Mouse (Mus musculus) adrenal gland, postnatal 0 days (tissue): ENCODE data around the gene Ifna7. TPM values are rescaled to one million over a fixed set of nuclear protein-coding genes. Genes with fewer than 3 reads are reported as not detected.

ENCODE experiments used
- polyA plus RNA-seq: library from polyadenylated mRNA; unstranded; fragments of >200 nt; fragmentation: Nextera tagmentation; extraction: Ambion mirVana; gene quantifications from 2 replicates; pipeline ENCODE4 v1.2.1, GENCODE M21; 2015

Gene Ifna7
- polyA plus RNA-seq: not detected in 2 replicates

DNA sequence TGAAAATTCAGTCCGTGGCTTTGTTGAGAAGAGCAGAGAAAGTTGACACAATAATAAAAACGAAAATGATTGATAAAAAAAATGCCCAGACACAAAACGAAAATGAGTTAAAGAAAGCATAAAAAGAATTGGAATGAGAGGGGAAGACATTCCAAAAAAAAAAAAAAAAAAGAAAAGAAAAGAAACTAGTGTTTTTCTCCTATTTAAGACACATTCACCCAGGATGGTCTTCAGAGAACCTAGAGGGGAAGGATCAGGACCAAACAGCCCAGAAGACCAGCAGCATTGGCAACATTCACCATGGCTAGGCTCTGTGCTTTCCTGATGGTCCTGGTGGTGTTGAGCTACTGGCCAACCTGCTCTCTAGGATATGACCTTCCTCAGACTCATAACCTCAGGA is at the start of gene Ifna7:
Ifna7 (plus strand) TSS at position 301 of the 400 bp plus-strand sequence.

DNA sequence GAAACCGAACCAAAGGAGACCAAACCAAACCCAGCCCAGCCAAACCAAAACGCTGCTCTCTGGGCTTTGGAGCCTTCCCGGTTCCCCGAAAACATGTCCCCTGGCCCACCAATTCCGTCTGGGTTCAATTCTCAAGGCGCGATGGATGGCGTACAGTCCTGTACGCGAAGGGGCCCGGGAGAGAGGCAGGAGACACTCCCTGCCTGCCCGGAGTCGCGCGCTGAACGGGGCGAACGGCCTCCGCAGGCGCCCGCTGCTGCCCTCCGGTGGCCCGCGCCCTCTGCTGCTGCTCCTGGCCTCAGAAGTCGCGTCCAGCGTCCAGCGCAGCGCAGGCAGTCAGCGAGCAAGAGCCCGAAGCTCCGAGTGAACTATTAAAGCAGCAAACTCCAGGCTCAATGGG is 42.5 kb upstream of the Ifna7 start, which contains the start of gene Gm13290:
Gm13290 (plus strand) TSS at position 301 of the 400 bp plus-strand sequence.

DNA sequence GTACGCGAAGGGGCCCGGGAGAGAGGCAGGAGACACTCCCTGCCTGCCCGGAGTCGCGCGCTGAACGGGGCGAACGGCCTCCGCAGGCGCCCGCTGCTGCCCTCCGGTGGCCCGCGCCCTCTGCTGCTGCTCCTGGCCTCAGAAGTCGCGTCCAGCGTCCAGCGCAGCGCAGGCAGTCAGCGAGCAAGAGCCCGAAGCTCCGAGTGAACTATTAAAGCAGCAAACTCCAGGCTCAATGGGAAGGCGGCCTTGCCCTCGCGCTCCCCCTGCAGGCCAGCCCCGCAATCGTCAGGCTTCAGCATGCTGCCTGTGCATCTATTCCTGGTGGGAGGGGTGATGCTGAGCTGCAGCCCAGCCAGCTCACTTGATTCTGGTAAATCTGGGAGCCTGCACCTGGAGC is 39.4 kb upstream of the Ifna7 start, which contains the start of gene Gm13289:
Gm13289 (plus strand) TSS at position 301 of the 400 bp plus-strand sequence.

DNA sequence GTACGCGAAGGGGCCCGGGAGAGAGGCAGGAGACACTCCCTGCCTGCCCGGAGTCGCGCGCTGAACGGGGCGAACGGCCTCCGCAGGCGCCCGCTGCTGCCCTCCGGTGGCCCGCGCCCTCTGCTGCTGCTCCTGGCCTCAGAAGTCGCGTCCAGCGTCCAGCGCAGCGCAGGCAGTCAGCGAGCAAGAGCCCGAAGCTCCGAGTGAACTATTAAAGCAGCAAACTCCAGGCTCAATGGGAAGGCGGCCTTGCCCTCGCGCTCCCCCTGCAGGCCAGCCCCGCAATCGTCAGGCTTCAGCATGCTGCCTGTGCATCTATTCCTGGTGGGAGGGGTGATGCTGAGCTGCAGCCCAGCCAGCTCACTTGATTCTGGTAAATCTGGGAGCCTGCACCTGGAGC is 36.5 kb upstream of the Ifna7 start, which contains the start of gene Gm13272:
Gm13272 (plus strand) TSS at position 301 of the 400 bp plus-strand sequence.

DNA sequence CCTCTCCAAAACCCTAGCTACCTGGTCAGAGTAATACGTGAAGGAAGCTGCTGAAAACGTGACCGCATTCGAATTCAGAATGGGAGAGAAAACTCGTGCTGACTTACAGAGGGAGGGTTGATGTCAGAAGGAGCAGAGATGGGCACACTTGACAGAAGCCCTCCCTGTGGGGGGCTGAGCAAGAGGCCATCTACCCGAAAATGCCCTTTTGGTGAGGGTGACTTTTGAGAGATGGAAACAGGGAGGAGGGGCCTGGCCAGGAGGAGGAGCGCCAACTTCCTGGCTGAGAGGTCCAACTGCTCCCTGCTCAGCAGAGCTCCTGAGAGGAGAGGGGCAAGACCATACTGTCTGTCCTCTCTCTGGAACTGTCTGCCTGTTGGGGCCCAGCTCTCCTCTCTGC is 34.2 kb upstream of the Ifna7 start, which contains the start of gene Ifnz:
Ifnz (plus strand) TSS at position 301 of the 400 bp plus-strand sequence.

DNA sequence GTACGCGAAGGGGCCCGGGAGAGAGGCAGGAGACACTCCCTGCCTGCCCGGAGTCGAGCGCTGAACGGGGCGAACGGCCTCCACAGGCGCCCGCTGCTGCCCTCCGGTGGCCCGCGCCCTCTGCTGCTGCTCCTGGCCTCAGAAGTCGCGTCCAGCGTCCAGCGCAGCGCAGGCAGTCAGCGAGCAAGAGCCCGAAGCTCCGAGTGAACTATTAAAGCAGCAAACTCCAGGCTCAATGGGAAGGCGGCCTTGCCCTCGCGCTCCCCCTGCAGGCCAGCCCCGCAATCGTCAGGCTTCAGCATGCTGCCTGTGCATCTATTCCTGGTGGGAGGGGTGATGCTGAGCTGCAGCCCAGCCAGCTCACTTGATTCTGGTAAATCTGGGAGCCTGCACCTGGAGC is 30.6 kb upstream of the Ifna7 start, which contains the start of gene Gm13276:
Gm13276 (plus strand) TSS at position 301 of the 400 bp plus-strand sequence.

DNA sequence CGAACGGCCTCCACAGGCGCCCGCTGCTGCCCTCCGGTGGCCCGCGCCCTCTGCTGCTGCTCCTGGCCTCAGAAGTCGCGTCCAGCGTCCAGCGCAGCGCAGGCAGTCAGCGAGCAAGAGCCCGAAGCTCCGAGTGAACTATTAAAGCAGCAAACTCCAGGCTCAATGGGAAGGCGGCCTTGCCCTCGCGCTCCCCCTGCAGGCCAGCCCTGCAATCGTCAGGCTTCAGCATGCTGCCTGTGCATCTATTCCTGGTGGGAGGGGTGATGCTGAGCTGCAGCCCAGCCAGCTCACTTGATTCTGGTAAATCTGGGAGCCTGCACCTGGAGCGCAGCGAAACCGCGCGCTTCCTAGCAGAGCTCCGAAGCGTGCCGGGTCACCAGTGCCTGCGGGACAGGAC is 27.6 kb upstream of the Ifna7 start, which contains the start of gene Gm13277:
Gm13277 (plus strand) TSS at position 231 of the 400 bp plus-strand sequence.

DNA sequence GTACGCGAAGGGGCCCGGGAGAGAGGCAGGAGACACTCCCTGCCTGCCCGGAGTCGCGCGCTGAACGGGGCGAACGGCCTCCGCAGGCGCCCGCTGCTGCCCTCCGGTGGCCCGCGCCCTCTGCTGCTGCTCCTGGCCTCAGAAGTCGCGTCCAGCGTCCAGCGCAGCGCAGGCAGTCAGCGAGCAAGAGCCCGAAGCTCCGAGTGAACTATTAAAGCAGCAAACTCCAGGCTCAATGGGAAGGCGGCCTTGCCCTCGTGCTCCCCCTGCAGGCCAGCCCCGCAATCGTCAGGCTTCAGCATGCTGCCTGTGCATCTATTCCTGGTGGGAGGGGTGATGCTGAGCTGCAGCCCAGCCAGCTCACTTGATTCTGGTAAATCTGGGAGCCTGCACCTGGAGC is 24.8 kb upstream of the Ifna7 start, which contains the start of gene Gm13278:
Gm13278 (plus strand) TSS at position 301 of the 400 bp plus-strand sequence.

DNA sequence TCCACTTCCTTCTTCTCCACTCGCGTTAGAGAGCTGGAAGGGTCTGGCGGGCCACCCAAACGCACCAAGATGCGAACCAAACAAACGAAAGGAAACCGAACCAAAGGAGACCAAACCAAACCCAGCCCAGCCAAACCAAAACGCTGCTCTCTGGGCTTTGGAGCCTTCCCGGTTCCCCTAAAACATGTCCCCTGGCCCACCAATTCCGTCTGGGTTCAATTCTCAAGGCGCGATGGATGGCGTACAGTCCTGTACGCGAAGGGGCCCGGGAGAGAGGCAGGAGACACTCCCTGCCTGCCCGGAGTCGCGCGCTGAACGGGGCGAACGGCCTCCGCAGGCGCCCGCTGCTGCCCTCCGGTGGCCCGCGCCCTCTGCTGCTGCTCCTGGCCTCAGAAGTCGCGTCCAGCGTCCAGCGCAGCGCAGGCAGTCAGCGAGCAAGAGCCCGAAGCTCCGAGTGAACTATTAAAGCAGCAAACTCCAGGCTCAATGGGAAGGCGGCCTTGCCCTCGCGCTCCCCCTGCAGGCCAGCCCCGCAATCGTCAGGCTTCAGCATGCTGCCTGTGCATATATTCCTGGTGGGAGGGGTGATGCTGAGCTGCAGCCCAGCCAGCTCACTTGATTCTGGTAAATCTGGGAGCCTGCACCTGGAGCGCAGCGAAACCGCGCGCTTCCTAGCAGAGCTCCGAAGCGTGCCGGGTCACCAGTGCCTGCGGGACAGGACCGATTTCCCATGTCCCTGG is 21.9 kb upstream of the Ifna7 start, which contains the start of gene Gm13275:
Gm13275 (plus strand) TSS at position 552 of the 740 bp plus-strand sequence.

DNA sequence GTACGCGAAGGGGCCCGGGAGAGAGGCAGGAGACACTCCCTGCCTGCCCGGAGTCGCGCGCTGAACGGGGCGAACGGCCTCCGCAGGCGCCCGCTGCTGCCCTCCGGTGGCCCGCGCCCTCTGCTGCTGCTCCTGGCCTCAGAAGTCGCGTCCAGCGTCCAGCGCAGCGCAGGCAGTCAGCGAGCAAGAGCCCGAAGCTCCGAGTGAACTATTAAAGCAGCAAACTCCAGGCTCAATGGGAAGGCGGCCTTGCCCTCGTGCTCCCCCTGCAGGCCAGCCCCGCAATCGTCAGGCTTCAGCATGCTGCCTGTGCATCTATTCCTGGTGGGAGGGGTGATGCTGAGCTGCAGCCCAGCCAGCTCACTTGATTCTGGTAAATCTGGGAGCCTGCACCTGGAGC is 18.9 kb upstream of the Ifna7 start, which contains the start of gene Gm13279:
Gm13279 (plus strand) TSS at position 301 of the 400 bp plus-strand sequence.

DNA sequence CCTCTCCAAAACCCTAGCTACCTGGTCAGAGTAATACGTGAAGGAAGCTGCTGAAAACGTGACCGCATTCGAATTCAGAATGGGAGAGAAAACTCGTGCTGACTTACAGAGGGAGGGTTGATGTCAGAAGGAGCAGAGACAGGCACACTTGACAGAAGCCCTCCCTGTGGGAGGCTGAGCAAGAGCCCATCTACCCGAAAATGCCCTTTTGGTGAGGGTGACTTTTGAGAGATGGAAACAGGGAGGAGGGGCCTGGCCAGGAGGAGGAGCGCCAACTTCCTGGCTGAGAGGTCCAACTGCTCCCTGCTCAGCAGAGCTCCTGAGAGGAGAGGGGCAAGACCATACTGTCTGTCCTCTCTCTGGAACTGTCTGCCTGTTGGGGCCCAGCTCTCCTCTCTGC is 16.7 kb upstream of the Ifna7 start, which contains the start of gene Gm13285:
Gm13285 (plus strand) TSS at position 301 of the 400 bp plus-strand sequence.

DNA sequence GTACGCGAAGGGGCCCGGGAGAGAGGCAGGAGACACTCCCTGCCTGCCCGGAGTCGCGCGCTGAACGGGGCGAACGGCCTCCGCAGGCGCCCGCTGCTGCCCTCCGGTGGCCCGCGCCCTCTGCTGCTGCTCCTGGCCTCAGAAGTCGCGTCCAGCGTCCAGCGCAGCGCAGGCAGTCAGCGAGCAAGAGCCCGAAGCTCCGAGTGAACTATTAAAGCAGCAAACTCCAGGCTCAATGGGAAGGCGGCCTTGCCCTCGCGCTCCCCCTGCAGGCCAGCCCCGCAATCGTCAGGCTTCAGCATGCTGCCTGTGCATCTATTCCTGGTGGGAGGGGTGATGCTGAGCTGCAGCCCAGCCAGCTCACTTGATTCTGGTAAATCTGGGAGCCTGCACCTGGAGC is 13.1 kb upstream of the Ifna7 start, which contains the start of gene Gm13287:
Gm13287 (plus strand) TSS at position 301 of the 400 bp plus-strand sequence.

DNA sequence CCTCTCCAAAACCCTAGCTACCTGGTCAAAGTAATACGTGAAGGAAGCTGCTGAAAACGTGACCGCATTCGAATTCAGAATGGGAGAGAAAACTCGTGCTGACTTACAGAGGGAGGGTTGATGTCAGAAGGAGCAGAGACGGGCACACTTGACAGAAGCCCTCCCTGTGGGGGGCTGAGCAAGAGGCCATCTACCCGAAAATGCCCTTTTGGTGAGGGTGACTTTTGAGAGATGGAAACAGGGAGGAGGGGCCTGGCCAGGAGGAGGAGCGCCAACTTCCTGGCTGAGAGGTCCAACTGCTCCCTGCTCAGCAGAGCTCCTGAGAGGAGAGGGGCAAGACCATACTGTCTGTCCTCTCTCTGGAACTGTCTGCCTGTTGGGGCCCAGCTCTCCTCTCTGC is 10.8 kb upstream of the Ifna7 start, which contains the start of gene Gm13288:
Gm13288 (plus strand) TSS at position 301 of the 400 bp plus-strand sequence.

DNA sequence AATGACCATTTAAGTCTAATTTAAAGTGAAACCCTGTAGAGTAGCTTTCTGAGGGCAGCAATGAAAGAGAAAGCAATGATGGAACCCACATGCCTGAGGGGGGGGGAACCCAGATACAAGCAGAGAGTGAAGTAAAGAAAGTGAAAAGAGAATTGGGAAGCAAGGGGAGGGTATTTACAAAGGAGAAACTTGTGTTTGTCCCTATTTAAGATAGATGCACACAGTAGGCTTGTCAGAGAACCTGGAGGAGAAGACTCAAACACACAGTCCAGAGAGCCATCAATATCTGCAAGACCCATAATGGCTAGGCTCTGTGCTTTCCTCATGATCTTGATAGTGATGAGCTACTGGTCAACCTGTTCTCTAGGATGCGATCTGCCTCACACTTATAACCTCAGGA is 3.6 kb downstream of the Ifna7 start, which contains the start of gene Ifna11:
Ifna11 (plus strand) TSS at position 301 of the 400 bp plus-strand sequence.

DNA sequence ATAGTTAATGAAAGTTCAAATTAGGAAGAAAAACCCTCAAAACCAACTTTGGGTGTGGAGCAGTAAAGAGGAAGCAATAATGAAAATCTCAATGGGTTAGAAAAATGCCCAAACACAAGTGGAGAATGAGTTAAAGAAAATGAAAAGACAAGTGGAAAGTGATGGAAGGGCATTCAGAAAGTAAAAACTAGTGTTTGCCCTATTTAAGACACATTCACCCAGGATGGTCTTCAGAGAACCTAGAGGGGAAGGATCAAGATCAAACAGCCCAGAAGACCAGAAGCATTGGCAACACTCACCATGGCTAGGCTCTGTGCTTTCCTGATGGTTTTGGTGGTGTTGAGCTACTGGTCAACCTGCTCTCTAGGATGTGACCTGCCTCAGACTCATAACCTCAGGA is 11.1 kb downstream of the Ifna7 start, which contains the start of gene Ifna6:
Ifna6 (plus strand) TSS at position 301 of the 400 bp plus-strand sequence.

DNA sequence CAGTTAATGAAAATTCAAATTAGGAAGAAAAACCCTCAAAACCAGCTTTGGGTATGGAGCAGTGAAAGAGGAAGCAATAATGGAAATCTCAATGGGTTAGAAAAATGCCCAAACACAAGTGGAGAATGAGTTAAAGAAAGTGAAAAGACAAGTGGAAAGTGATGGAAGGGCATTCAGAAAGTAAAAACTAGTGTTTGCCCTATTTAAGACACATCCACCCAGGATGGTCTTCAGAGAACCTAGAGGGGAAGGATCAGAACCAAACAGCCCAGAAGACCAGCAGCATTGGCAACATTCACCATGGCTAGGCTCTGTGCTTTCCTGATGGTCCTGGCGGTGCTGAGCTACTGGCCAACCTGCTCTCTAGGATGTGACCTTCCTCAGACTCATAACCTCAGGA is 19.2 kb downstream of the Ifna7 start, which contains the start of gene Ifna5:
Ifna5 (plus strand) TSS at position 301 of the 400 bp plus-strand sequence.

DNA sequence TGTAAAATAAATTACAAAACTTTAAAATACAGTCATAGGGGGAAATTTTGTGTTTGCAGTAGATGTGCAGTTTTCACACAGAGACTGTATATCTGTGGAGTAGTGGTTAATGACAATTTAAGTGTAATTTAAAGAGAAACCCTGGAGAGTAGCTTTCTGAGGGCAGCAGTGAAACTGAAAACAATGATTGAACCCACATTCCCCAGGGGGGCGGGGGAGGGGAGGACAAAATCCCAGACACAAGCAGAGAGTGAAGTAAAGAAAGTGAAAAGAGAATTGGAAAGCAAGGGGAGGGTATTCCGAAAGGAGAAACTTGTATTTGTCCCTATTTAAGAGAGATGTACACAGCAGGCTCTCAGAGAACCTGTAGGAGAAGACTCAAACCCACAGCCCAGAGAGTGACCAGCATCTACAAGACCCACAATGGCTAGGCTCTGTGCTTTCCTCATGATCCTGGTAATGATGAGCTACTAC is 25.4 kb downstream of the Ifna7 start, which contains the start of gene Ifna4:
Ifna4 (plus strand) TSS at position 424 of the 474 bp plus-strand sequence.

DNA sequence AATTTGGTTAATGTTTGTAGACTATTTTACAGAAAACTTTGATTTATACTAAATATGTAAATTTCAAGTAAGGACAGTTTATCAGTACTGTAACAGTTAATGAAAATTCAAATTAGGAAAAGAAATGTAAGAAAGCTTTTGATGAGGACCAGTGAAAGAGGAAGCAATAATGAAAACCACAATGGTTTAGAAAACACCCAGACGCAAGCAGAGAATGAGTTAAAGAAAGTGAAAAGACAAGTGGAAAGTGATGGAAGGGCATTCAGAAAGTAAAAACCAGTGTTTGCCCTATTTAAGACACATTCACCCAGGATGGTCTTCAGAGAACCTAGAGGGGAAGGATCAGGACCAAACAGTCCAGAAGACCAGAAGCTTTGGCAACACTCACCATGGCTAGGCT is 33.7 kb downstream of the Ifna7 start, which contains the start of gene Ifna1:
Ifna1 (plus strand) TSS at position 390 of the 400 bp plus-strand sequence.

